ENCODE assay signal across 15 mouse cellular contexts in genomic region chr5:111428882-111429281, GRCm38 (mm10). TPM values are rescaled to one million over a fixed set of nuclear protein-coding genes. Genes with fewer than 3 reads are reported as not detected.
DNase-seq lines count a peak whose midpoint lies in the region; ATAC-seq and TF ChIP-seq lines count a peak whose summit lies in the region.
"Had no signal": no experiment of that assay in that cellular context is flagged by ENCODE, and none has a peak within 500 bp of the region (broad histone marks: within the 10 kb centered on the region; RNA-seq: fewer than 3 reads in every experiment).

No protein-coding gene starts in this region.

- peaks cover 85% of the 10 kb centered on the region for H3K4me1 ChIP-seq in forebrain, embryonic 14.5 days (ENCODE audit: control insufficient read depth, insufficient read depth, low read length)
- peaks cover 72% of the 10 kb centered on the region for H3K4me1 ChIP-seq in hindbrain, embryonic 16.5 days (ENCODE audit: control insufficient read depth, insufficient read depth, low read depth, low read length)
- H3K4me1 ChIP-seq in neural tube, embryonic 13.5 days (replicated peaks) = peaks cover 99% of the 10 kb centered on the region
- H3K4me1 ChIP-seq in lung, adult 2 months (ENCODE audit: control insufficient read depth, insufficient read depth, low read length) = no peaks in the 10 kb centered on the region

- no peak for TF ChIP-seq POLR2A in lung, adult 2 months (IDR thresholded peaks at IDR 0.05; ENCODE audit: borderline replicate concordance, extremely low read depth, low read depth, low read length)

- 14% methylated on average over 6 of the region's 6 CpGs for WGBS in forebrain, embryonic 14.5 days
- WGBS in hindbrain, embryonic 16.5 days = 25% methylated on average over 6 of the region's 6 CpGs
- WGBS in neural tube, embryonic 13.5 days = 73% methylated on average over 6 of the region's 6 CpGs
- WGBS in lung, adult 2 months = 90% methylated on average over 6 of the region's 6 CpGs

- no peaks in the 10 kb centered on the region for H3K27me3 ChIP-seq in forebrain, embryonic 14.5 days (replicated peaks; ENCODE audit: control insufficient read depth, insufficient read depth, low read length)
- no peaks in the 10 kb centered on the region for H3K27me3 ChIP-seq in hindbrain, embryonic 16.5 days (replicated peaks; ENCODE audit: control insufficient read depth, insufficient read depth, low read length)
- H3K27me3 ChIP-seq in neural tube, embryonic 13.5 days = no peaks in the 10 kb centered on the region
- H3K27me3 ChIP-seq: limb, embryonic 15.5 days had no signal

- ATAC-seq in forebrain, embryonic 14.5 days = 0 out of 2 replicates have a peak, but pooled peaks have one; percentile 25
- ATAC-seq in hindbrain, embryonic 16.5 days = 0 out of 2 replicates have a peak, but pooled peaks have one; percentile 31
- ATAC-seq in neural tube, embryonic 13.5 days (ENCODE audit: low read depth) = no peak

- no peaks in the 10 kb centered on the region for H3K9me3 ChIP-seq in forebrain, embryonic 14.5 days (replicated peaks; ENCODE audit: control insufficient read depth, low read length)
- no peaks in the 10 kb centered on the region for H3K9me3 ChIP-seq in hindbrain, embryonic 16.5 days (ENCODE audit: control insufficient read depth, low read length)
- no peaks in the 10 kb centered on the region for H3K9me3 ChIP-seq in neural tube, embryonic 13.5 days
- H3K9me3 ChIP-seq: limb, embryonic 15.5 days had no signal

- intact Hi-C loops in gastrocnemius, adult 2 months (cut with DNase I) = no loop called here

- no peak overlapping the region for H3K4me3 ChIP-seq in gastrocnemius, adult 2 months
- H3K4me3 ChIP-seq in forebrain, embryonic 14.5 days (ENCODE audit: low read depth, low read length) = peak overlapping the region; percentile 99
- H3K4me3 ChIP-seq in hindbrain, embryonic 16.5 days (ENCODE audit: low read length) = peak overlapping the region; percentile 6; the same call in 1 of the 2 replicates
- no peak overlapping the region for H3K4me3 ChIP-seq in neural tube, embryonic 13.5 days
- no peak overlapping the region for H3K4me3 ChIP-seq in lung, adult 2 months (replicated peaks; ENCODE audit: extremely low read depth, low read depth, low read length)
- H3K4me3 ChIP-seq: limb, embryonic 15.5 days had no signal

- no peak for TF ChIP-seq CTCF in gastrocnemius, adult 2 months (IDR thresholded peaks at IDR 0.05)
- no peak for TF ChIP-seq CTCF in lung, adult 2 months (IDR thresholded peaks at IDR 0.05; ENCODE audit: insufficient read depth, low read length)

- H3K27ac ChIP-seq in gastrocnemius, adult 2 months = peak overlapping the region; percentile 69
- H3K27ac ChIP-seq in forebrain, embryonic 14.5 days (ENCODE audit: low read depth, low read length) = peak overlapping the region; percentile 45; the same call in 1 of the 2 replicates
- H3K27ac ChIP-seq in hindbrain, embryonic 16.5 days (ENCODE audit: low read depth, low read length) = peak overlapping the region; percentile 57
- no peak overlapping the region for H3K27ac ChIP-seq in neural tube, embryonic 13.5 days (replicated peaks)
- H3K27ac ChIP-seq: limb, embryonic 15.5 days had no signal

- peak overlapping the region; percentile 100 for H3K9ac ChIP-seq in forebrain, embryonic 14.5 days (ENCODE audit: low read length)
- H3K9ac ChIP-seq in hindbrain, embryonic 16.5 days (ENCODE audit: low read depth, low read length) = peak overlapping the region; percentile 45
- no peak overlapping the region for H3K9ac ChIP-seq in neural tube, embryonic 13.5 days
- H3K9ac ChIP-seq: limb, embryonic 15.5 days; lung, embryonic 14.5 days had no signal

- no peak for DNase-seq in gastrocnemius, adult 2 months
- DNase-seq in gastrocnemius, adult 8-10 months (ENCODE audit: low spot score in 2 of 2) = no peak
- DNase-seq in forebrain, embryonic 14.5 days (ENCODE audit: low spot score) = no peak
- no peak for DNase-seq in urinary bladder, postnatal 36 days (ENCODE audit: low spot score in 2 of 2)
- DNase-seq in lung, adult 2 months = no peak
- DNase-seq in adrenal gland, adult 18-20 months (ENCODE audit: low spot score in 2 of 2) = no peak
- DNase-seq: cerebellum, adult 9-10 months; heart, adult 11 months; heart, postnatal 14 days; kidney, adult 11 months; lung, embryonic 14.5 days had no signal

- H3K36me3 ChIP-seq in forebrain, embryonic 14.5 days (ENCODE audit: control insufficient read depth, insufficient read depth, low read length) = peaks cover 50% of the 10 kb centered on the region
- H3K36me3 ChIP-seq in hindbrain, embryonic 16.5 days (ENCODE audit: control insufficient read depth, insufficient read depth, low read length) = no peaks in the 10 kb centered on the region
- H3K36me3 ChIP-seq in neural tube, embryonic 13.5 days = no peaks in the 10 kb centered on the region
- H3K36me3 ChIP-seq: limb, embryonic 15.5 days had no signal

- peak overlapping the region; percentile 96 for H3K4me2 ChIP-seq in forebrain, embryonic 14.5 days (ENCODE audit: low read length)
- H3K4me2 ChIP-seq in hindbrain, embryonic 16.5 days (ENCODE audit: low read length) = peak overlapping the region; percentile 67
- peak overlapping the region; percentile 16; the same call in 1 of the 2 replicates for H3K4me2 ChIP-seq in neural tube, embryonic 13.5 days
- H3K4me2 ChIP-seq: limb, embryonic 15.5 days; lung, embryonic 14.5 days had no signal

RNA-seq across cellular contexts. Expression of gene Mn1, which starts 11.7 kb away (rescaled TPM):
- 10 to 100 TPM; 43.9 to 85.9 TPM for total RNA-seq in gastrocnemius, adult 2 months (2021)
- 10 to 100 TPM; 28.0 to 63.4 (median 39.8) TPM for total RNA-seq in gastrocnemius, adult 8-10 months (2022)
- 57.2 and 71.2 TPM in 2 replicates for polyA plus RNA-seq in forebrain, embryonic 14.5 days (2014; fragmentation: Nextera tagmentation; extraction: Ambion mirVana)
- polyA plus RNA-seq in hindbrain, embryonic 16.5 days (2015; fragmentation: Nextera tagmentation; extraction: Ambion mirVana) = 22.3 and 35.8 TPM in 2 replicates
- polyA plus RNA-seq in neural tube, embryonic 13.5 days (2015; fragmentation: Nextera tagmentation; extraction: Ambion mirVana) = 22.3 and 23.5 TPM in 2 replicates
- polyA plus RNA-seq in lung, adult 2 months (2012; rRNA removed) = 4.0 and 6.2 TPM in 2 replicates
- total RNA-seq in adrenal gland, adult 18-20 months (2021) = 1 to 10 TPM; 3.9 to 4.9 TPM
- total RNA-seq: CH12.LX had no signal

Comparison
In these comparisons a context has a peak if more than half of its experiments do, and no peak if none do; other contexts are left out.
1. H3K4me3 ChIP-seq: peak in forebrain, embryonic 14.5 days (single experiment) and hindbrain, embryonic 16.5 days (single experiment); none in gastrocnemius, adult 2 months (single experiment), neural tube, embryonic 13.5 days (single experiment) and lung, adult 2 months (single experiment).
2. H3K4me2 ChIP-seq: peak in every context shown above with its lines; median percentile 96 in forebrain, embryonic 14.5 days; 67 in hindbrain, embryonic 16.5 days; 16 in neural tube, embryonic 13.5 days.